Mouse (Mus musculus) skeletal muscle tissue, adult 2 months (tissue): ENCODE measurements around the gene Gm3417.
"Not testable (repeated sequence)": the region's sequence is repeated elsewhere in the genome, so short reads cannot be mapped to it uniquely, and the experiment has no call there.

Source experiments
- DNase-seq: peaks from one replicate; pipeline ENCODE4 v3.0.0-alpha.2; 2012; ENCODE audit warnings: low read depth, low spot score

Gene Gm3417

DNA sequence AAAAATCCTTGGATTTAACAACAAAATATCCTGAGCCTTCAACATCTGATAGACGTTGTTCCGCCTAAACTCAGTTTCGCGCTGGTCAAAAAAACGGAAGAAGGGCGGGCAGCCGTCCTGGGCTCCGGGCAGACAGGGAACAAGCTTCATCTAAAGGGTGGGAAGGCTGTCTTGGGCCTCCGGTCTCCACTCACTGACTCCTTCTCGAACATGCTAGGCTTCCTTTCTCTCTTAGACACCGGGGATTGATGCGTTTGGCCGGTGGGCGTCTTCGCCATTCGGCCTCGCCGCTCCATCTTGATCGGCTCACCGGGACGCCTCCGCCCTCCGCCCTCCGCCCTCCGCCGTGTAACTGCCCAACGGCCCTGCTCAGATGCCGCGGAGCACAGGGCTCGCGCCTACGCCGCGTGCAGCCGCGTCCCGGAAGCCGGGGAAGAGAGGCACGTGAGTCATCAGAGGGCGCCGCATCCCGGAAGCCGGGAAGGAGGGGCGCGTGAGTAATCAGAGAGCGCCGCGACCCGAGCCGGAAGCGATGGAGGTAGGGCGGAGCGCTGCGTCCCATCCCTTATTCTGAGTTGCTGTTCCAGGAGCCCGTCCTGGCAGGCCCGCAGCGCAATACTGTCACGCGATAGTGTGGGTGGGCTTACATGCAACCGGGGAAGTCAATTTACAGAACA lies at the start of gene Gm3417, which contains the start of gene 9030025P20Rik:
Gene Gm3417, minus strand, starts transcription at position 429 of the 677 bp plus-strand sequence.
Gene 9030025P20Rik, plus strand, starts transcription at position 107 of the 677 bp plus-strand sequence.
- DNase-seq = not testable (repeated sequence)

- DNase-seq = not testable (repeated sequence)
Observed at GRCm38 (mm10) chr17:15025513-15025912, 46.9 kb upstream of the Gm3417 start.

- DNase-seq = not testable (repeated sequence)
Observed at GRCm38 (mm10) chr17:15024502-15025193, 46.1 kb upstream of the Gm3417 start.

DNA sequence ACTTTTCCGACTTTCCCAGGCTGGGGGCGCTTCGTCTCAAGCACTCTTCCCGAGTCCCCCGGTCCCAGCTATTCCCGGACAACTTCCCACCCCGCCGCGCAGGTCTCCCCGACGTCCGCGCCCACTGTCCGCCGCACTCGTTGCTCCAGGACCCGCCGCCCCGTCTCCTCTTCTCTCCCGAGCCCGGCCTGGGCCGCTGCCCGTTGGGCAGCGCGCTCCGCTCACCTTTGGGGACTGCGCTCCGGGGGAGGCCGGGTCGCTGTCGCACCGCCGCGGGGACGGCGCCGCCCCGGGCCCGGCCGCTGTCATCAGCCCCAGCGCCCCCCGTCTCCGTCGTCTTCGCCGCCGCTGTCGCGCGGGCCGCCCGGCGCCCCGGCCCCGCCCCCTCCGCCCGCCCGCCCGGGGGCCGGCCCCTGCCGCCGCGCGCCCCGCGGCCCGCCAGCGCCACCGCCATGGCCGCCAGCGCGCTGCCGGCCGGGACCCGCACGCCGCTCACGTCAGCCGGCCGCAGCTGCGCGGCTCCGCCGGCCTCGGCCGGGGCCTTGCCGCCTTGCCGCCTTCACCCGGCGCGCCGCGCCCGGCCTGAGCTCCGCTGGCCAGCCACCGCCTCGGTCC lies 45.4 kb upstream of the Gm3417 start:
- not testable (repeated sequence) for DNase-seq

GRCm38 (mm10) chr17:15021503-15022220 lies 43.1 kb upstream of the Gm3417 start:
- not testable (repeated sequence) for DNase-seq

- DNase-seq = not testable (repeated sequence)
Observed at GRCm38 (mm10) chr17:15009706-15010413, 31.3 kb upstream of the Gm3417 start, which contains the start of gene Gm3435. TSS of gene Gm3435 (plus strand) at chr17:15010176.

DNA sequence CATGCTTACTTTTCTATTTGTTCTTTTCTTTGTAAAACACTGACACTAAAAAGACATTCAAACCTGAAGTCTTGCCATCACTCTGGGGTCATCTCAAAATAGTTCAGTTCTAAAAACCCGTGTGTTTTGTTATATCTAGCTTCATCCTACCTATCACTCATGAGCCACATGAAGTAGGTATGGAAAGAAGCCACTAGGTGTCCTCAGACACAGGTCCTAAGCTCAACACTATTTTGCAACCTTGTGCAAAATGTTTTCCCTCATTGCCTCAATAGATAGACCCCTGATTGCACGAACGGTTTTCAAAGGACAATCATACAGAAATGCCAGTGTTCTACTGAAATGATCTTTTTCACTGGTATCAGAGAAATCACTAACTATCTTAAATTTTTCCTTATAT lies 30.5 kb upstream of the Gm3417 start:
- DNase-seq = not testable (repeated sequence)

DNA sequence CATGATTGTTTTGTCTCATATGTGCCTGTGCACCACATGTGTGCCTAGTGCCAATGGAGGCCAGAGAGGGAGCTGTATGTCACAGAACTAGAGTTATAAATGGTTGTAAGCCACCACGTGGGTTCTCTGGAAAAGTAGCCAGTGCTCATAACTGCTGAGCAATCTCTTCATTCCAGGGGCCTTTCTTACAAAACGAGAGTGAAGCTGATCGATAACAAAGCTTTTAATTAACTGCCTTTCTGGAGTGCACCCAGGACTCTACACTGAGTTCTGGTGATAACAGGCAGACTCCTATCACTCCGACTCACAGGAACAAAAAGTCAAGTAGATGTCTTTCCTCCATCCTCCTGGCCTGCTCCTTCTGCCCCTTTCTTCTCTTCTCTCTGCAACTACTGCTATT lies 21.5 kb upstream of the Gm3417 start:
- DNase-seq = not testable (repeated sequence)

- DNase-seq = not testable (repeated sequence)
Observed at GRCm38 (mm10) chr17:14994140-14994539, 15.6 kb upstream of the Gm3417 start.

DNA sequence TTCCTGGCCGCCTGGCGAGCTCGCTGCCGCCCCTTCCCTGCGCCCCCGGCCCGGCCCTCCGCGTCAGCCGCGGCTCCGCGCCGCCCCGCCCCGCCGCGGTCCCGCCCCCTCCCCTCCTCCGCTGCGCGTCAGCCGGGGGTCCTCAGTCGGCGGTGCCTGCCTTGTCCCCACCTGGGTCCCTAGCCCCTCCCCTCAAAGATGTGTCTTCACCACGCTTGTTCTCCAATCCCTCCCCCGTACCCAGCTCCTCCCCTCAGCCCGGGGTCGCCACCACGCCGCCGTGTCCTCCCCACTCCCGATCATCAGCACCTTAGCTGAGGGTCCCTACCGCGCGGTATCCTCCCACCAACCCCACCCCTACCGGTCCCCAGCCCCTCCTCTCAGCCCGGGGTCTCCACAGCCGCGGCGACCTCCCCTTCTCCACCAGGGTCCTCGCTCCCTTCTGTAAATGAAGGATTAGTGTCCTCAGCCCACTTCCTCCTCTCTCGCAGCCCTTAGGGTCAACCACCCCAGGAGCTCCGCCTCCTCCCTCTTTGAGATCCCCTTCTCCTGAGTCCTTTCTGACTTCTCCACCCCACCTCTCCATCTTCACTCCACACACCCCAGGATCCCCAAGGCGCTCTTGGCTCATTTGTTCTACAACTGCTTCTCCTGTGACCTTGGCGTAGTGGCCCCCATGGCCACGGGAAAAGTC lies 14.7 kb upstream of the Gm3417 start:
- DNase-seq = not testable (repeated sequence)

GRCm38 (mm10) chr17:14992522-14993138 lies 14.0 kb upstream of the Gm3417 start:
- DNase-seq = not testable (repeated sequence)

- DNase-seq = not testable (repeated sequence)
Observed at GRCm38 (mm10) chr17:14990116-14990702, 11.6 kb upstream of the Gm3417 start.

GRCm38 (mm10) chr17:14977718-14978361 lies 750 bp downstream of the Gm3417 start:
- DNase-seq = not testable (repeated sequence)

DNA sequence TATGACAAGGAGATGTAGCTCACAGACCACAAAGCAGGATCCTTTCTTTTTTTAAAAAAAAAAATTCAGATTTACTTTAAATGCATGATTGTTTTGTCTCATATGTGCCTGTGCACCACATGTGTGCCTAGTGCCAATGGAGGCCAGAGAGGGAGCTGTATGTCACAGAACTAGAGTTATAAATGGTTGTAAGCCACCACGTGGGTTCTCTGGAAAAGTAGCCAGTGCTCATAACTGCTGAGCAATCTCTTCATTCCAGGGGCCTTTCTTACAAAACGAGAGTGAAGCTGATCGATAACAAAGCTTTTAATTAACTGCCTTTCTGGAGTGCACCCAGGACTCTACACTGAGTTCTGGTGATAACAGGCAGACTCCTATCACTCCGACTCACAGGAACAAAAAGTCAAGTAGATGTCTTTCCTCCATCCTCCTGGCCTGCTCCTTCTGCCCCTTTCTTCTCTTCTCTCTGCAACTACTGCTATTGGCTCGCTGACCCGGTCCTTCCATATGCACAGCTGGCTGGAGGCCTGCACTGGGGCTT lies 10.1 kb downstream of the Gm3417 start:
- not testable (repeated sequence) for DNase-seq

- DNase-seq = not testable (repeated sequence)
Observed at GRCm38 (mm10) chr17:14961557-14962154, 16.9 kb downstream of the Gm3417 start.

GRCm38 (mm10) chr17:14960951-14961556 lies 17.5 kb downstream of the Gm3417 start, which contains the start of gene Phf10:
TSS of gene Phf10 (minus strand) at chr17:14961273.
- not testable (repeated sequence) for DNase-seq

DNA sequence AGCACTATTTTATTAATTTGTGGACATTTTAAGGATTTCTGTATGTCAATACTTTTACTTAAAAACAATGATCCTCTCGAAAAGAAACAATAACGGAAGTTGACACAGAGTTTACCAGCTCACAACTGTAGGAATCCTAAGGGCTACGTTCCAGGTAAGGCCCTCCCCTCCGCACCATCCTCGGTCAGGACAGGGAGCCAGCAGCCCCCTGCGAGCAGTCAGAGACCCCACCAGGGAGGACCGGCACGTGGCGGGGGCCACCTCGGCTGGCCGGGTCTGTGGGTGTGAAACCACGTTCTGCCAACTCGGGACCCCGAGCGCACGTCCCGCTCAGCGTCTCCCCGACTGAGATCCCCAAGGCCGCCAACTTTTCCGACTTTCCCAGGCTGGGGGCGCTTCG lies 18.1 kb downstream of the Gm3417 start:
- DNase-seq = no peak

DNA sequence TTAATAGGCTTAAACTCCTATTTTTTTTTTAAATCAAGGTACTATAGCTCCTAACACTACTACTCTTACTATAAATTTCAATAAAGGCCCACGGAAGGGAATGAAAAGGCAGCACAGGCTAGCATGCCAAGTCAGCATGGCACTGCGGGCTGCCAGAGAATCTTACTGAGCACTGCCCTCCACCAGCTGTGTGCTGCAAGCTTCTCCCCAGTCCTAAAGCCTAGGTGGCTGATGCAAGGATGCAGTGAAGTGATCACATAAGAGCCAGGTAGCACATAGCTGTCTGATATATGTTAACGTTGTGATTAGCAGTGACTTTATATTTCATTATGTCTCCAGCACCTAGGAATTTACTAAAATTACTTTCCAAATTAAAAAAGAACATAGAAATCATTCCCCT lies 18.6 kb downstream of the Gm3417 start:
- no peak for DNase-seq
